Mouse (Mus musculus) gastrocnemius, postnatal 14 days (tissue): ENCODE measurements at regions not wholly inside any gene's neighbourhood (a gene's known extent, or its start where the extent isn't known, plus 50 kb on each side); places are given as distances from the start of the nearest gene placed in this dataset.
"Not testable (repeated sequence)": the region's sequence is repeated elsewhere in the genome, so short reads cannot be mapped to it uniquely, and the experiment has no call there.

Experiments used
- DNase-seq: peaks from one replicate; pipeline ENCODE4 v3.0.0; 2021; ENCODE audit warnings: mixed read lengths
- intact Hi-C: fragments of 180-260 bp; cut with DNase I; formaldehyde crosslinking; loops from one replicate; pipeline ENCODE4 v1.15.1; 2025; ENCODE audit warnings: low total_unique reads

- DNase-seq = no peak
- intact Hi-C loops = no loop called here
These were observed 153.5 kb upstream of the 1700056E22Rik start for GRCm38 (mm10) chr1:184187582-184187981.

DNA sequence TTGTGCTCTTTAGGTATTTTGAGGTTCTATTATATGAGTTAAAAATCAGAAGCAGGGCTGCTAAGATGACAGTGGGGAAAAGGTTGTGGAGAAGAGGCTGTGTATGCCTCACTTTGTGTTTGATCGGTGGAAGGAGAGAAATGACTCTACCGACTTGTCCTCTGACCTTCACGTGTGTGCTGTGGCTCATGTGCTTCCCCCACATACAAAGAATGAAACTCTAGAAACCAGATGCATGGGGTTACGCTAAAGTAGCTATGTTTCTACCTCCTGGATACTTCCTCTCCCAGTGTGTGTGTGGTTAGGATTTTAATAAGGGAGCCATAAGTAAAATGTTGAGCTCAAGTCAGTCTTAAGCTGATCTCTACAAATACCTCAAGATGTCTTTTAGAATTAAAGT is 148.1 kb upstream of the 1700056E22Rik start:
- intact Hi-C loops = no loop called here
- no peak for DNase-seq

- DNase-seq, intact Hi-C loops: not testable (repeated sequence)
These were observed 140.3 kb upstream of the 1700056E22Rik start for GRCm38 (mm10) chr1:184174416-184174815.

- intact Hi-C loops = no loop called here
- DNase-seq = no peak
These were observed 139.6 kb upstream of the 1700056E22Rik start for GRCm38 (mm10) chr1:184173739-184174138.

DNA sequence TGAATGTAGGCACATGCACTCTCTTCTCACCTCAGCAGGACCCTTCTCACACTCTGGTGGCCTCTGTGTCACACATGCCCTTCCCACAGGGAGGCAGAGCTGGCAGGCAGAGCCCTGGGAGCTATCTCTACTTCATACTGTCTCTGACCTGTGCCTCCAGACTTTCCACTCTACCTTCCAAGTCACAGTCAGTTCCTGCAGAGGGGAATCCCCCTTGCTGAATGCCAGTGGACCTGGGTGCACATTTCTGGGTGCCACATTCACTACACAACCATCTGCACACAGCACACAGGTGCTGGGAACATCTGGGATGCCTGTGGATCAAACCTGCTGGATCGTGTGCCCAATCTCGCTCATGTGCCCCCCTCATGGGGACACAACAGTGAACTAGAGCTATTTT is 138.9 kb upstream of the 1700056E22Rik start:
- intact Hi-C loops = no loop called here
- no peak for DNase-seq

DNA sequence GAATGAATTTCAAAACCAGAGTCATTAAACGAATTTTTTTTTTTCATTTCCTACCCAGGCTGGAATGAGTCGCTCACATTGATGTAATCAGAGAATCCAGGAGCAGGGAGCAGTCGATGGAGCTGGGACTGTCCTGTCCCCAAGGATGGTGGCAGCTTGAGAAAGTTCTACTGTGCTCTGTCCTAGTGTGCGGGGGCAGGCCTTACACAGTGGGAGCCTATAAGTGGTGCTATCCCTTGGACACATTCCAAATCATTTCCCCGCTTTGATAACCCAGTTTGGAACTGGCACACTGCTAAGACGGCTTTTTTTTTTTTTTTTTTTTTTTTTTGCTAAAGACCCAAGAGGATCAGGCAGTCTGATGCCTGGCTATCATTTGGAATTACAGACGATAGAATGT is 137.5 kb upstream of the 1700056E22Rik start:
- intact Hi-C loops = no loop called here
- DNase-seq = no peak

- intact Hi-C loops = no loop called here
- peak; percentile 23 for DNase-seq
These were observed 136.8 kb upstream of the 1700056E22Rik start for GRCm38 (mm10) chr1:184170926-184171325.

- intact Hi-C loops = no loop called here
- DNase-seq = no peak
These were observed 135.9 kb upstream of the 1700056E22Rik start for GRCm38 (mm10) chr1:184169967-184170366.

- no peak for DNase-seq
- intact Hi-C loops = no loop called here
These were observed 135.1 kb upstream of the 1700056E22Rik start for GRCm38 (mm10) chr1:184169034-184169783.

GRCm38 (mm10) chr1:184166951-184167350 is 132.8 kb upstream of the 1700056E22Rik start:
- DNase-seq = no peak
- intact Hi-C loops = no loop called here

GRCm38 (mm10) chr1:184162526-184162925 is 128.4 kb upstream of the 1700056E22Rik start:
- DNase-seq, intact Hi-C loops: not testable (repeated sequence)

DNA sequence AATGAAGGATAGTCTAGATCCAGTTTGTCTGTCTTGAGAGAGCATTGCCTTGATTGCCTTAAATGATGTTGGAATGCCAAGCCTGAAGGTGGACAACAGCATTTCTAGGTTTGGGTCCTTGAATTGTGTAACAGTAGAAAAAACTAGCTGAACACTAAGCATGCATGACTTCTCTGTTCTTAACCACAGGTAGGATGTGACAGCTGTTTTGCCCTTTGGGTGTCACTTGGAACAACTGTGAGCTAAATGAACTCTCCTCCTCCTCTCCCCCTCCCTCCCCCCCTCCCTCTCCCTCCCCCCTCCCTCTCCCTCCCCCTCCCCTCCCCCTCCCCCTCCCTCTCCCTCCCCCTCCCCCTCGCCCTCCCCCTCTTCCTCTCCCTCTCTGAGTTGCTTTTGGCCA is 113.6 kb upstream of the 1700056E22Rik start:
- no peak for DNase-seq
- intact Hi-C loops = no loop called here

DNA sequence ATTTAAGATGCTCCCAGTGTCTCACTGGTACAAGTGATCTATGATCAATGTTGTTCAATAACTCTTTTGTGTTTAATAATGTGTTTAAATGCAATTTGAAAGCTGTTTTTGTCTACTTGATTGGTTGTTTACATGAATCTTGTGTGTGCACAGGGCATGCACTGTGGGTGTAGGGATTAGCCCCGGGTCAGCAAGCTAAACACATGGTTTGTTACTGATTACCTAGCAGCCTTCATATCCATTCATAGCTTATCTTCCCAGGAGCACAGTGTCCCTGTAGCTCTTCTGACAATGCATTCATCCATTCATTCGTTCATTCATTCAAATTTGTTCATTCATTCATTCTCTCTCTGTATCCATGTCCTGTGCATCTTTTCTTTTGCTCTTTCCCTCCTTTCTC is 108.9 kb upstream of the 1700056E22Rik start:
- no peak for DNase-seq
- intact Hi-C loops = no loop called here

GRCm38 (mm10) chr1:184140486-184140885 is 106.4 kb upstream of the 1700056E22Rik start:
- no peak for DNase-seq
- intact Hi-C loops = no loop called here

- intact Hi-C loops = no loop called here
- DNase-seq = no peak
These were observed 106.0 kb upstream of the 1700056E22Rik start for GRCm38 (mm10) chr1:184140082-184140481.

GRCm38 (mm10) chr1:184138661-184139060 is 104.6 kb upstream of the 1700056E22Rik start:
- no peak for DNase-seq
- intact Hi-C loops = no loop called here

- no peak for DNase-seq
- intact Hi-C loops = no loop called here
These were observed 96.8 kb upstream of the 1700056E22Rik start for GRCm38 (mm10) chr1:184130897-184131296.

GRCm38 (mm10) chr1:184127321-184127720 is 93.2 kb upstream of the 1700056E22Rik start:
- DNase-seq = no peak
- intact Hi-C loops = no loop called here

DNA sequence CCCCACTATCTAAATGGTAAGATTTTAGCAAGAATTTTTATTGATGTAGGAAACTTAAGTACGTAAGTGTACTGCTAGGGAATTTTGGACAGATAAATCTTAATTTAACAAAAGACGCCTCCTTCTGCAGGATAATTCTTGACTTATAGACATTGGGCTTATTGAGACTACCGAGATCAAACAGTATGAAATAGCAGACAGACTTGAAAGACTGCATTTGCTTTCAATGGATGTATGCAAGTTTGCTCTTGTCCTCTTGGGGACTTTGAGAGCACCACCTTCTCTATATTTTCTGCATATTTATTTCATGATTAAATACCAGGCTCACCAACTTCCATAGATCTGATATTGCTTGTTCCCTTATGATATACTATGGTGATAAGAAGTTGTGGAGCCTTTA is 92.8 kb upstream of the 1700056E22Rik start:
- intact Hi-C loops = no loop called here
- DNase-seq = no peak
